Mouse (Mus musculus) erythroblast, embryonic 14.5 days (primary cell): Measurements from ENCODE around the gene Sftpa1. TPM values are rescaled to one million over a fixed set of nuclear protein-coding genes. Genes with fewer than 3 reads are reported as not detected.

ENCODE experiments used
- H3K27me3 ChIP-seq: 2 replicates; pipeline ENCODE4 v1.6.1; 2012; ENCODE audit warnings: inconsistent platforms; ENCODE audit not compliant: control insufficient read depth
- H3K36me3 ChIP-seq: 2 replicates; pipeline ENCODE4 v1.6.1; 2012; ENCODE audit warnings: mild to moderate bottlenecking, inconsistent platforms; ENCODE audit not compliant: control insufficient read depth
- H3K4me1 ChIP-seq: 2 replicates; pipeline ENCODE4 v1.6.1; 2012; ENCODE audit warnings: inconsistent platforms; ENCODE audit not compliant: control insufficient read depth
- H3K4me3 ChIP-seq: replicated peaks from 2 replicates; pipeline ENCODE3; 2012; ENCODE audit warnings: moderate library complexity, mild to moderate bottlenecking, inconsistent platforms
- H3K9me3 ChIP-seq: 2 replicates; pipeline ENCODE4 v1.6.1; 2012; ENCODE audit warnings: low read length, inconsistent platforms, mixed read lengths; ENCODE audit not compliant: control insufficient read depth
- GATA1 ChIP-seq: IDR thresholded peaks from 2 replicates; pipeline ENCODE4 v1.6.1; 2012; ENCODE audit warnings: low read length, inconsistent platforms, mixed read lengths
- TAL1 ChIP-seq: IDR thresholded peaks from 3 replicates; pipeline ENCODE4 v1.6.1; 2012; ENCODE audit warnings: low read length, inconsistent platforms, mixed read lengths
- polyA plus RNA-seq: library from polyadenylated mRNA; stranded (reverse); fragments of >175 nt; gene quantifications from 2 replicates; pipeline ENCODE4 v1.2.3, GENCODE M21; 2012

Sftpa1 gene
- polyA plus RNA-seq: not detected in 2 replicates

DNA sequence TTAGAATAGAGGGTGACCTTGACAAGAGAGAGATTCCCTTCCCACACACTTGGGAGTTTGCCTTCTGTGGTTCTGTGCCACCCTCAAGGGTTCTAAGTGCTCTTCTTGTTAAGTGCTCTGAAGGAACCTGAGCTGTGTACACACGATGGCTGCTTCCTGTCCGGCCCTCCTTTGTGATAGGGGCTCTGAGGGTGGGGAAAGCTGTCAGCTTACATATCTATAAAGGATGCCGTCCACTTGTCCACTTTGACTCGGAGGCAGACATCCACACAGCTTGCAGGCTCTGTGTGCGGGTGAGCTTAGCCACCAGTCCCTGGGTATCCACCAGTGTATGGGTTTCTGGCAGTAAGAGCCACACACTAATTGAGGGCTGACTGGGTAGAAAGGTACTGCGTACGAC is at the start of gene Sftpa1:
Gene Sftpa1, plus strand, starts transcription at position 243 of the 400 bp plus-strand sequence.
- TF ChIP-seq TAL1: no peak
- TF ChIP-seq GATA1: no peak
- Histone ChIP-seq H3K4me3 (no peak within 1 kb of the TSS), H3K4me1 (no peaks in the 10 kb centered on the region), H3K36me3 (no peaks in the 10 kb centered on the region), H3K27me3 (no peaks in the 10 kb centered on the region), H3K9me3 (no peaks in the 10 kb centered on the region)

DNA sequence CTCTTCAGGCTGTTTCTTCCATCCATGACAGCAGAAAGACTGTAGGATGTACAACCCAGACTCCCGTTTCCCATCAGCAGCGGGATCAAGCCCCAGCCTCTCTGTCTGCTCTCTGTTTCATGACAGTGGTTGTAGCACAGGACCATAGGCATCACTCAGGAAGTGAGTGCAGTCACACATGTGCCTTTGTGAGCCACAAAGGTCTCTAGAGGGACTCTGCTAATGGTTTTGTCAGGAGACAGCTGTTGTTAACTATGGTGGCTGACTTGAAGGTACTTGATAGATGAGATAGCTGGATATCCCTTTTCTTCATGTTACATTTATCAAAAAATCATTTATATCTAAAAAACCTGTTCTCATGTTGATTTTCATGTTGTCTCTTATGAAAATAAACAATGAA is 49.2 kb upstream of the Sftpa1 start:
- Histone ChIP-seq H3K27me3 (no peaks in the 10 kb centered on the region), H3K36me3 (no peaks in the 10 kb centered on the region), H3K4me3 (no peak overlapping the region), H3K4me1 (no peaks in the 10 kb centered on the region), H3K9me3 (no peaks in the 10 kb centered on the region)
- no peak for TF ChIP-seq TAL1
- TF ChIP-seq GATA1: no peak

DNA sequence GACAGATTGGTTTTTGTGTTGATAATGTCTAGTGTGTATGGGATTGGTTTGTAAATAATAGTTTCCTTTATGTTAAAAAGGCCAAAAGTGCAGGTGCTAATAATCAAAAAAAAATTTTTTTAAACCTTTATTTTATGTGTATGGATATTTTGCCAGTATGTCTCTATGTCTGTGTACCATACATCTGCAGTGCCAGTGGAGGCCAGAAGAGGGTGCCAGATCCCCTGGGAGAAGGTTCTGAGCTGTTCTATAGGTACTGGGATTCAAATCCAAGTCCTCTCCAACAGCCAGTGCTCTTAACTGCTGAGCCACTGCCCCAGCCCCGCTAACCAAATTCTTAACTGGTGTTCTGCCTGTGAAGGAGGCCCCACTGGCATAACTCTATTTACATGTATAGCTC is 44.1 kb upstream of the Sftpa1 start:
- H3K4me3 ChIP-seq: no peak overlapping the region
- H3K9me3 ChIP-seq: no peaks in the 10 kb centered on the region
- H3K27me3 ChIP-seq: no peaks in the 10 kb centered on the region
- no peaks in the 10 kb centered on the region for H3K36me3 ChIP-seq
- no peaks in the 10 kb centered on the region for H3K4me1 ChIP-seq
- TF ChIP-seq GATA1 (no peak), TAL1 (no peak)

DNA sequence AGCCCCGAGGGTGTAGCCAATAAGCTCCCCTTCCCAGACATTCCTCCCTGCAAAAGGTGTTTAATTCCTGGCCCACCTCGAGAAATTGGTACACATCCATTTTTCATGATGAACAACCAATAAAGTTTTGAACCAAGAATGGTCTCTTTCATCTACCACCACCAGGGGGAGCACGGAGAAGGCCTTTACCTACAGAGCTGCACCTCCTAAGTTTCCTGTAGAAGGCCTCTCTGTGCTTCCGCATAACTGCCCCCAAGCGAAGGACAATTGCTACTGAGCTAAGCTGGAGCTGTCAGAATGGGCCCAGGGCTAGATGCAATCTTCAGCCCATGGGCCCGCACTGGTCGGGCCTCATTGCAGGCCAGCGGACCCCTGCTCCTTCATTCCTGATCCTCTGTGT is 40.8 kb upstream of the Sftpa1 start:
- Histone ChIP-seq H3K9me3 (no peaks in the 10 kb centered on the region), H3K36me3 (no peaks in the 10 kb centered on the region), H3K4me3 (no peak overlapping the region), H3K27me3 (no peaks in the 10 kb centered on the region), H3K4me1 (no peaks in the 10 kb centered on the region)
- no peak for TF ChIP-seq GATA1
- TF ChIP-seq TAL1: no peak

DNA sequence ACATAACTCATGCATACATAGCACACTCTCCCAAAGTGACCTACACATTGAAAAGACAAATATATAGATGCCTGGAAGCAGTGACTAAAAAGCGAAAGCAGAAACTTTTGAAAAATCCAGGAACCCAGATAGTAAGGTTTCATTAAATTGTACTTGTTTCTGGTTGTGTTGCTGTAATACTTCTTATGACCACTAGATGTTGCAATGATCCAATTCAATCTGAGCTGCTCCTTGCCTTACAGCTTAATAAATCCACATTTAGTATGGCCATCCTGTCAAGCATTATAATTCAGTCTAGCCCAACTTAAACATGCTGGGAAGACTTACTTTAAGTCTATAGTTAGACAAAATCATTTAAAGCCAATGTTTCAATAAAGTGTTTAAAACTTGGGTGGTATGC is 37.5 kb upstream of the Sftpa1 start:
- TF ChIP-seq GATA1: no peak
- TF ChIP-seq TAL1: no peak
- H3K4me1 ChIP-seq: no peaks in the 10 kb centered on the region
- no peaks in the 10 kb centered on the region for H3K27me3 ChIP-seq
- H3K36me3 ChIP-seq: no peaks in the 10 kb centered on the region
- no peaks in the 10 kb centered on the region for H3K9me3 ChIP-seq
- H3K4me3 ChIP-seq: no peak overlapping the region

DNA sequence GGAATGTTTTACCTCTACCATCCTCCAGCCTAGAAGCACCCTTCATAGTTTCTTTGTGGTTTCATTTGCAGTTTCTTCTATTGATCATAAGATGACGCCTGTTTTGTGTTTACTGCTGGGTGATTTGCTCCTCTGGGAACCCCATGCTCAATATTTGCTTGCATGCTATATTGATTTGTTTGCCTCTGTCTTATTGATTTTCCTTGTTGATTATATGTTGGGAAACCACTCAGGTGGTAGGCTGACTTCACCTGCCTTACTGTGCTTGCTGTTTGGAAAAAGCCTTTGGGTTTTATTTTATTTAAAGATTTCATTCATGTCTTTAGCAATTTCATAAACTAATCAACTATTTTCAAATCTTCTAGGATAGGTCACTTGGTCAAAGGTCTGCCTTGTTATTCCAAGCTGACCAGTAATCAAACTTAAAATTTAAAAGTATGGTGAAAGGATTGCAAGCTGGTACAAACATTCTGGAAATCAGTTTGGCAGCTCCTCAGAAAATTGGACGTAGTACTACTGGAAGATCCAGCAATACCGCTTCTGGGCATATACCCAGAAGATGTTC is 35.2 kb upstream of the Sftpa1 start:
- H3K27me3 ChIP-seq: no peaks in the 10 kb centered on the region
- H3K9me3 ChIP-seq: no peaks in the 10 kb centered on the region
- H3K36me3 ChIP-seq: no peaks in the 10 kb centered on the region
- TF ChIP-seq TAL1: no peak
- TF ChIP-seq GATA1: no peak
- H3K4me3 ChIP-seq: no peak overlapping the region
- H3K4me1 ChIP-seq: no peaks in the 10 kb centered on the region

DNA sequence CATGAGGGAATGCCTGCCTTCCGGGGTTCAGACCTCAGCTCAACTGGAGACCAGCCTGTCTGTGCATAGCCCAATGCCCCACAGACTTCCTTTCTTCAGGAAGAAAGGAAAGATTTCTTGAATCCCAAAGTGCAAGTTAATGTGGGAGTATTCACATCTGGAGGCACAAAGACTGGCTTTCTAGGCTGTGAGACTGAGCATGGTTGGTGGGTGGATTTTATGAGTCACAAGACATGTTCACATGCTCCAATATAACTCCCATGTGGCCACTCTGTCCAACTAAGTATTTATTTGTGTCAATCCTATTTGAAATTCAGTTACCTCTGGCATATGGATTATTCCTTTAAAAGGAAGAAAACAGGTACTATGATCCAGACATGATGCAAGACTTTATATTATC is 32.9 kb upstream of the Sftpa1 start:
- H3K4me1 ChIP-seq: no peaks in the 10 kb centered on the region
- no peaks in the 10 kb centered on the region for H3K9me3 ChIP-seq
- no peaks in the 10 kb centered on the region for H3K27me3 ChIP-seq
- H3K36me3 ChIP-seq: no peaks in the 10 kb centered on the region
- H3K4me3 ChIP-seq: no peak overlapping the region
- no peak for TF ChIP-seq GATA1
- TF ChIP-seq TAL1: no peak

DNA sequence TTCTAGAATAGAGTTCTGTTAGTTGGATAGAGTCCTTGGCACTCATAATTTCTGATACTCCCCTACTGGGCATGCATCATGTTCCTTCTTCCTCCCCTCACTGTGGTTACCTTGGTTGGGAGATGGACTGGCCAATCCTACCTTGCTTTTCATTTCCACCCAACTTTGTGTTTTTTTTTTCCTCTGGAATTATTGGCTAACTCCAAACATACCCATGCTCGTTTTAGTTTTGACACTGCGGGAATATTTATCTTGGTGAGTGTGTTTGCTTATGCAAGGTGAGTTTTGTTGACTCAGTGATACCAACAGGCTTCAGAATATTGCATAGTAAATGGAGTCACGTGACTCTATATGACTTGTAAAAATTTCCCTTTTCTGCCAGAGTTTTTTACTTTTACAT is 30.9 kb upstream of the Sftpa1 start:
- H3K27me3 ChIP-seq: no peaks in the 10 kb centered on the region
- no peaks in the 10 kb centered on the region for H3K4me1 ChIP-seq
- H3K9me3 ChIP-seq: no peaks in the 10 kb centered on the region
- no peak overlapping the region for H3K4me3 ChIP-seq
- TF ChIP-seq GATA1: no peak
- TF ChIP-seq TAL1: no peak
- no peaks in the 10 kb centered on the region for H3K36me3 ChIP-seq

DNA sequence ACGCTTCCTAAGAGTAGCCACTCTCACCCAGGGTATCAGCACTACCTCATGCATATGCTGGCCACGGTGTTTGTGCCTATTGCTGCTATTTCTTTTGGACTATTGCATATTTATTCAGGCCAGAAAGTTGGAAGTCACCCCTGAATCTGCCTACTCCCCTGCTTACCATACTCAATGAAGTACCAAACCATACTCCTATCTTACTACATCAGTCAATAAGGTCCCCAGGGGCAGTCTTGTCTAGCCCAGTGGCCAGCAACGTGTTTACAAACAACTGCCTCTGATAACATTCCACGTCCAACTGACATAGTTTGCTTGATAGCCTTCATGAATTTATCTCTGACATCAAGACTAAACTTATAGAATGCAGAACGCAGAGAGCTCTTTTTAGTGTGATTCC is 30.3 kb upstream of the Sftpa1 start:
- Histone ChIP-seq H3K4me1 (no peaks in the 10 kb centered on the region), H3K4me3 (no peak overlapping the region), H3K36me3 (no peaks in the 10 kb centered on the region), H3K27me3 (no peaks in the 10 kb centered on the region), H3K9me3 (no peaks in the 10 kb centered on the region)
- TF ChIP-seq GATA1: no peak
- TF ChIP-seq TAL1: no peak

DNA sequence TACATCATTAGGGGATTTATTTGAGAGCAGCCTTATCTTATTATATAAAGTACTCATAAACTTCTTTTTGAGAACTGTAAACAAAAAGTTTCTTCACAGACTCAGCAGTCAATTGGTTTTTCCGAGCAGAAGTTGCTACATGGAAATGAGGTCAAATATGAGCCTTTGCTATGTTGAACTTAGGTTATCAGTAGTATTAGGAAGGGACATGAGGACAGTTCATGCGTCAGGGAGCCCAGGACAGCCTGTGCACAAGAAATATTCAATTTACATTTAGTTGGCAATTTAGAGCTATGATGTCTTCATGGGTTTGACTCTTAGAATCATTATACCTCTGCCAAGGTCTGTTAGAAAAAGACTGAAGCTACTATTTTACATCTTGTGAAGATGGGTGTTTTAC is 29.3 kb upstream of the Sftpa1 start:
- Histone ChIP-seq H3K4me3 (no peak overlapping the region), H3K4me1 (no peaks in the 10 kb centered on the region), H3K9me3 (no peaks in the 10 kb centered on the region), H3K27me3 (no peaks in the 10 kb centered on the region), H3K36me3 (no peaks in the 10 kb centered on the region)
- TF ChIP-seq TAL1: no peak
- no peak for TF ChIP-seq GATA1
